Mouse (Mus musculus): ENCODE measurements around the gene Nt5dc1.
"Not testable (repeated sequence)": the region's sequence is repeated elsewhere in the genome, so short reads cannot be mapped to it uniquely, and the experiment has no call there.

The Nt5dc1 gene

DNA sequence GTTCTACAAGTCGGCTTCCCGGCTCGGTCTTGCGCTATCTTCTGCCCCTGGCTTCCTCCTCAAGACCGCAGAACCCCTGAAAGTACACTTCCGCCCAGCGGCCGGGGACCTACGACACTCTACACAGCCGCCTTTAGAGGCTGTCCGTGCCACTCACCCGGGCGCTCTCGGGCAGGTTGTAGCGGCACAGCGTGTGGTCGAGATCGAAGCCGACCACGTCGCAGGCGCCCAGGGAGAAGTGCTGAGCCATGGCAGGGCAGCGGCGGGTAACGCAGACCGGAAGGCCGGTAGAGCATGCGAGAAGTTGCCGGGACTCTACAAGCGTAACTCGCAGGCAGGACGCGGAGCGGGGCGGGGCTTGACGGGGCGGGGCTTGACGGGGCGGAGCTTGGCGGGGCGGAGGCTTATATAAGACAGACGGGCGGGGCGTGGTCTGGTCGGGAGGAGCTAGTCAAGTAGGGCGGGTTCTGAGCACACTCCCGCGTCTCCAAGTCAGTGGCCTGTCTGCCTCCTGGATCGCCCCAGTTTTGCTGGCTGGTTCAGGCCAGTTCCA, at the start of gene Nt5dc1:
Gene Nt5dc1 (minus strand): TSS at position 349 of the 553 bp plus-strand sequence.
- in situ Hi-C loops (cut with MboI, MseI): loop anchor here (10.0 kb wide), 1 partner anchor 123 kb away; the partner anchor contains the start of gene Tspyl4

DNA sequence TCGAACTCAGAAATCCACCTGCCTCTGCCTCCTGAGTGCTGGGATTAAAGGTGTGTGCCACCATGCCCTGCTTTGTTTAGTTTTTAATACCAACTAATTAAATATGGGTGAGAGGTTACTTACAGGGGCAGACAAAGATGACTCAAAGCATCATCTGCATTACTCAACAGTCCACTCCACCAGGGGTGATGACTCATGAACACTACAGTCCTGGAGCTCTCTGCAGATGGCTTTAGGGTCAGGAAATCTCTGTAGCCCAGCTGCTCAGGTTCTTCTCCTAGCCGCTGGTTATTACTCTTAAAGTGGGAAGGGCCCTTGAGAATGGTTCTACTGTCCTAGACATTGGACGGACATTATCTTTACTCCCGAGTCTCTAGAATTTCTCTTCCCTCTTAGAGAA, 46.0 kb upstream of the Nt5dc1 start:
- in situ Hi-C loops (cut with MboI, MseI): no loop called here

- in situ Hi-C loops (cut with MboI, MseI): no loop called here
These were observed 43.1 kb upstream of the Nt5dc1 start for GRCm38 (mm10) chr10:34461451-34461850.

DNA sequence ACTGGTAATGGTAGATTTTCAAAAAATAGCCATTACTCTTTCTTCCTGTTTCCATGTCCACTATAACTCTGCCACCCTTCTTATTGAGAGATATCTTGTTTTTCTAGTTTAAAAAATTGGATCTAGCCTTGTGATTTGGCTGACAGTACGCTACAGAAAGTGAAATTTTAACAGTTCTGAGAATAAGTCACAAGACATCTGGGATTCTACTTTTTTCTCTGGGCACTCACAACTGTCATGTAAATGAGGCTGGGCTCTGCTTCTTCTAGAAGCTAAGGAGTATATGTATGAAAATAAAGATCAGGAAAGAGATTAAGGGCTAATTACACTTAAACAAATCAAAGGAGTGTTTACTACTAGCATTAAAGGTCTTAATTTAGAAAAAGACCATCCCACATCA, 31.1 kb upstream of the Nt5dc1 start:
- in situ Hi-C loops (cut with MboI, MseI): no loop called here

DNA sequence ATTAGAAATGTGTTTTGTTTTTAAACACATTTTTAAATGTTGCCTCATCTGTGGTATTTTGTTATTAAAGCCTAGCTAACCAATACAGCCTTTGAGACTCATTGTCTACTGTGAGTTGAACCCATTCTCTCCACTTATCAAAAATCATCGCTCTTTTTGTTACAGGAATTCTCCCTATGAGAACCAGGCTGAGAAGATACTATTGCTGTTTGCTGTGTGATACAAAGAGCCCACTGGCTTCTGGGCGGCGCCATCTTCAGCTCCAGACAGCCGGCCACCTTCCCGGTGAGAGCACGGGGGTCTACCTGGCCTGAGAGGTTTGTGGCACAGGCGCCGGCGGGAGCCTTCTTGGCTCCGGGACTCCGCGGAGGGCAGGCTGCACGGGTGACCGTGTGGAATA, 15.8 kb upstream of the Nt5dc1 start:
- in situ Hi-C loops (cut with MboI, MseI): not testable (repeated sequence)

DNA sequence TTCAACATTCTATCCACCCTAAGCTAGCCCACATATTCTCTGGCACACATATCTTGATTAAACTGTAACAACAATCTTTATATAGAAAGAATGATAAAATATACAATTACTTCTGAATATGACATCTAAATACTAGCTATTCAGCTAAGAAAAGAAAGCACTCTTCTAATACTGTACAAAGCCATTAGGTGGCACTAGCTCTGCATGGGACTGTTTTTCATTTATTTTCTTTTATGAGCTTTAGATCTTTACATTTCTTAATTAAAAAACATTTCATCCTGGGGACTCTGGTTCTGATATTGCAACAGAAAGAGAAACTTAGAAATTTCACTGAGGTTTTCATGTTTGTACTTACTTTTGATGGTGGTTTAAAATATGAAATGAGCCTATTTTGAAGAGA, 13.4 kb upstream of the Nt5dc1 start:
- in situ Hi-C loops (cut with MboI, MseI): no loop called here

GRCm38 (mm10) chr10:34418794-34419193, 442 bp upstream of the Nt5dc1 start:
- in situ Hi-C loops (cut with MboI, MseI): loop anchor here (10.0 kb wide), 1 partner anchor 124 kb away; the partner anchor contains the start of gene Tspyl4

DNA sequence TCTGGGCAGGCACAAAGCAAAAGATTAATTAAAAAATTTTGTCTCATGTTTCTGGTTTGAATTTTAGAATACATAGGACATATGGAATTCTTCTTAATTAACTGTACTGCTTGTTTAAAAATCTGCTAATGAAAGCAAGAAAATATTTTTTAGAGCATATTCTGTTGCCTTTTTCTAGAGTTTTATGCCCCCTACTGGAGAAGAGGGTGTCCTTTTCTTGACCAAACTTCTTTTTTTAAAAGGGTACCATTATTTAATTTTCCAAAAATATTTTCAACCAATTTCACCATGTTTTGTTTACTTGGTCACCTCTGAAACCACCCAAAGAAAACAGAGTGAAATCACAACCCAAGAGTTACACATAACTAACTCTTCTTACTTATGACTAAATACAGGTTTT, 19.1 kb downstream of the Nt5dc1 start:
- in situ Hi-C loops (cut with MboI, MseI): no loop called here

DNA sequence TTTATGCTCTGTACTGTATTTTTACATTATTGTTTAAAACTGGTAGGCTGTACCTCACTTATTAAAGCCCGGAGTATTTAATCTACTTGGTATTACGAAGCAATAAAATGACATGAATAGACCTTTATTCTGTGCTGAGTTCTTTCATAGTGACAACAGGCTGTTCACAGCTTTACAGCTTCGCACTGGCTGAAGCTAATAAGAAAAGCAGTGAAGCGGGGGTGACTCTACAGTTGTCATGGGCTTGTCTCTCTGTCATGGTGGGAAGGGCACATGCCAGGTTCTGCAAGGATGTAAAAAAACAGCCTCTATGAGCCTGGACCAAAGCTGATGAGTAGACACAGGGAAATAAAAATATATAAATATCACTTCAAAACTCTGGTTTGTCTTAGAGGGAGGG, 21.4 kb downstream of the Nt5dc1 start:
- in situ Hi-C loops (cut with MboI, MseI): no loop called here

- in situ Hi-C loops (cut with MboI, MseI): no loop called here
These were observed 28.7 kb downstream of the Nt5dc1 start, which contains the start of gene Col10a1 for GRCm38 (mm10) chr10:34389681-34390080. Gene Col10a1 (plus strand): TSS chr10:34389981.

GRCm38 (mm10) chr10:34385636-34386035, 32.7 kb downstream of the Nt5dc1 start:
- in situ Hi-C loops (cut with MboI, MseI): no loop called here

DNA sequence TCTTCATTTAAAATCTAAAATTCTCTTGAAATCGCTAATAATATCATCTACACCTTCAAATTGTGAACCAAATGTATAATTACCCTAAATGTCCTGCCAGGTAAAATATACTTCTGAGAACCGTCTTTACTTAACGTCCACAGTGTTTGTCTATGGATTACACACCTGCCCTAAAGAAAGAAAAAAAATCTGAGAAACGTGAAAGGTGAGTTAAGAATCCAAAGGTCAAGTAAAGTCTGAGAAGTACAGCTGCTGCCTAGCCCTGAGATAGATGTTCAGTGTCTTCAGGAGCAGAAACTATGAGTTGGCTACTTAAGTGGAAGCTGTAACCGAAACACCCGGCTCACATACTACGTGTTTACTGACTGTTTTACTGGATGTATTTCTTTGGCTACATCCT, 45.0 kb downstream of the Nt5dc1 start:
- in situ Hi-C loops (cut with MboI, MseI): no loop called here

DNA sequence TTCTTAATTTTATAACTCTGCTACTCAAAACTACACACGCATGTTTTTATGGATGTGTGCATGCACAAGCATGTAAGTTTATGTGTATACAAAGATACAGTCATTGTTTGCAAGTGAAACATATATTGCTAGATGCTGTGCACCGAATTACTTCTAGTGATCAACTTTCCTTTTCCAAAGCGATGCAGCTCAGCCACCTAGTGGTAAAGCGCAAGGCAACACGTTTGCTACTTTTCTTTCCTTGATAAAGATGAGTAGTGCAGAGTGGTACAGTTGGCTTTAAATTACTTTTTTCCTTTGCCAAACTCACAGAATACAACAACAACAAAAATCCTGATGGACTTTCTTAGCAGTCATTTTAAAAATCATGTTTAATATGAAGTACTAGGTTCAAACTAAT, 50.2 kb downstream of the Nt5dc1 start:
- in situ Hi-C loops (cut with MboI, MseI): no loop called here

GRCm38 (mm10) chr10:34363756-34364155, 54.6 kb downstream of the Nt5dc1 start:
- in situ Hi-C loops (cut with MboI, MseI): no loop called here

DNA sequence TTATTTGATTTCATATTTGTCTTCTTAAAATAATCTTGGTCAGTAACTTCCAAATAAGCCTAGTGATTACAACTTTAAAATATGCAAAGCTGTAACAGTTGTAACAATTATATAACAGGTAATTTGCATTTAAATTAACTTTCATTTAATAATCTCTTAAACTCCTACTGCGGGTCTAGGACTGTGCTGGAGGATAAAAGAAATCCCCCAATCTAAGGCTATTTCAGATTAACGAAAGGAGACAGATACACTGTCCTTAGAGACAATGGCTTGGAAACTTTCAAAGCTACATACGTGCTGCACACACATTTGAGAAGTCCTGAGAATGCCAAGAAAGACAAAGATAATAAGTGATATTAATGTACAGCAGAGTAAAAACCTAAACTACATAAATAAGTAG, 60.1 kb downstream of the Nt5dc1 start:
- in situ Hi-C loops (cut with MboI, MseI): no loop called here

GRCm38 (mm10) chr10:34352166-34352565, 66.2 kb downstream of the Nt5dc1 start:
- in situ Hi-C loops (cut with MboI, MseI): no loop called here

GRCm38 (mm10) chr10:34341886-34342285, 76.5 kb downstream of the Nt5dc1 start:
- in situ Hi-C loops (cut with MboI, MseI): no loop called here

DNA sequence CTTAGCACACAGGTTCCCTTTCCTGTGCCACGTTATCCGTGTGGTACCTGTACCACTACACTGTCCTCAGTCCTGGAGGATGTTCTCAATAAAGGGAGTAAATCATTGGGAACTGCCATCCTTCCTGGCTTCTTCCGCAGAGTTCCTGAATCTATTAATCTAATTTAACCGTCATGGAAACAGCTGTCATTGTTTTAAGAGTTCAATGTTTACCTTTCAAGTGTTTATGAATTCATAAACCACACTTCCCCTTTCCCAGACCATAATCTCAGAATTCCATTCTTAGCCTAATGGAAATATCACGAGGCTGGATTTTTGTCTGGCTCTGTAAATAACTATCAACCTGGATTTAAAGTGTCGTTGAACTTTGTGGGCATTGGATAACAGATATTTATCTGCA, 77.3 kb downstream of the Nt5dc1 start:
- in situ Hi-C loops (cut with MboI, MseI): no loop called here

DNA sequence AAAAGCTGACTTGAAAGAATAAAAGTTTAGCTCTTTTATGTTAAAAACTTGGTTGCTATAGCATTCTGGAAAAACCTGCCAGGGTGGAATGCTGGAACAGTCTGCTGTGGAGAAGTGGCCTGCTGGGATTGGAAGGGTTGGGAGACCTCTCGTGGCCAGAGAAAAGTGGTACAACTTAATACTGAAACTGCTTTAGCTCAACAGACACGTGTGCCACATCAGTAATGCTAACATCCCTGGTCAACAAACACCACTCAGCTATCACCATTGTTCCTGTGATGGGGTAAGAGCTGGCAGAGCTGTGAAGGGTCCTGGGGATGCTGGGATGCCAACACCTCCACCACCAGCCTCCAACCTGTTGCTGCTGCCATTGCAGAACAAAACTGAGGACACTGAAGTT, 90.0 kb downstream of the Nt5dc1 start:
- in situ Hi-C loops (cut with MboI, MseI): no loop called here

GRCm38 (mm10) chr10:34327144-34327543, 91.2 kb downstream of the Nt5dc1 start:
- in situ Hi-C loops (cut with MboI, MseI): no loop called here

GRCm38 (mm10) chr10:34326701-34327100, 91.7 kb downstream of the Nt5dc1 start:
- in situ Hi-C loops (cut with MboI, MseI): no loop called here

DNA sequence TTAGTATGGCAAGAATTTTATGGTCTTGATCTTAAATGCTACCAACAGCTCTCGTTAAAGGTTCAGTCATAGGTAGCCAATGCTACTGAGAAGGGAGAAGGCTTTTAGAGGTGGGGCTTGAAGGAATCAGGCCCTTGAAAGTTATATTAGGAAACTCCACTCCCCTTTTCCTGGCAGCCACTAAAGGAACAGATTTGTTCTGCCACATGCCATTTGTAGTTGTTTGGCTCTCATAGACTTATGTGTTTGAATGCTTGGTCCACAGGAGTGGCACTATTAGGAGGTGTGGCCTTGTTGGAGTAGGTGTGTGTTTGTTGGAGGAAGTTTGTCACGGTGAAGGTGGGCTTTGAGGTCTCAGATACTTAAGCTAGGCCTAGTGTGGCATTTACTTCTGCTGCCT, 97.5 kb downstream of the Nt5dc1 start:
- in situ Hi-C loops (cut with MboI, MseI): no loop called here

DNA sequence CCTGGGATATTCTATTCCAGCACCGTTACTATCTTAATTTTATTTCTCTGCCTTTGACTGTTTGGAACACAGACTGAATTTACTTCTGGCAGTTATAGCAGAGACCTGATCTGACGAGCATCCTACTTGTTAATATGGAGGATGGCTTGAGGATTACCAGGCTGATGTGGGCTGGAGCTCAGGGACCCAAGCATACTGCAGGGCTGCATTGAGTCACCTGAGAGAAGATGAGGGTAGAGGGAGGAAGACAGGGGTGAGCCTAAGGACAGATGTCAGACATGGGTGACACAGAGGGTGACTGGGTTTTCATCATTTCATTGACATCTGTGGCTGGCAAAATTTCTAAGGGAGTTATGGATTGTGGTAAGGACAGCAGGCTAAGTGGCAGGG, 101.1 kb downstream of the Nt5dc1 start:
- in situ Hi-C loops (cut with MboI, MseI): no loop called here

DNA sequence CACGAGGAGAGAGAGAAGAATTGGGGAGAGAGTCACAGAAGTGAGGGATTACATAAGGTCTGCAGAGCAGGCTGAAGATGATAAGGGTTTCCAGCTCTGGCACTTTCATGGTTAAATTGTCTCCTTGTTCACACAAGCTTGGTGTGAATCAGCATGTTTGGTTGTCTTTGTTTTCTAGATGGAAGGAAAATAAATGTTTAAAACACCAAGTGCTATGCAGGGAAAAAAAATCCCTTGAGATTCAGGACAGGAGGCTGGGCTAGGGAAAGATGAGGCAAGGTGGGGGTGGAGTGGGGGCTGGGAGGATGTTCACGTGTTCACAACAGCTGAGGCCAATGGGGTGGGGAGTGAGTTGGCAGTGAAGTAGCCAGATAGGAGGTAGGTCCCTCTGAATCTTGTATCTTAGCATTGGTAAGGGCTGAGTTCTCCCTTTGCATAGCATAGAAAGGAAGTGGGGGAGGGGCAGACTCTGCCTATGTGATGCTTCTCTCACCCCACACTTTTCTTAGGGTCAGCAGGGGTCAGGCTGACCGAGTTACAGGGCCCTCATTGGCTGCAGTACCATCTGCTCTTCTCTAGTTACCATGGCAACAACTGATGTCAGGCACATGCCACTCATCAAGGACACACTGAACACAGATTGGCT, 101.7 kb downstream of the Nt5dc1 start:
- in situ Hi-C loops (cut with MboI, MseI): no loop called here
